Mouse (Mus musculus) small intestine, adult 10 weeks (tissue): Measurements from ENCODE around the gene Syt17. TPM values are rescaled to one million over a fixed set of nuclear protein-coding genes. Genes with fewer than 3 reads are reported as not detected.

Experiments
- polyA plus RNA-seq: library from polyadenylated mRNA; stranded (reverse); fragments of 350-450 nt; fragmentation: Illumina TruSeq; extraction: RNeasy Lipid Tissue Mini Kit (QIAGEN cat#74804); gene quantifications from one replicate; pipeline ENCODE4 v1.2.3, GENCODE M21; 2014; ENCODE audit warnings: low replicate concordance

Syt17 gene
- polyA plus RNA-seq = 0.37 TPM

DNA sequence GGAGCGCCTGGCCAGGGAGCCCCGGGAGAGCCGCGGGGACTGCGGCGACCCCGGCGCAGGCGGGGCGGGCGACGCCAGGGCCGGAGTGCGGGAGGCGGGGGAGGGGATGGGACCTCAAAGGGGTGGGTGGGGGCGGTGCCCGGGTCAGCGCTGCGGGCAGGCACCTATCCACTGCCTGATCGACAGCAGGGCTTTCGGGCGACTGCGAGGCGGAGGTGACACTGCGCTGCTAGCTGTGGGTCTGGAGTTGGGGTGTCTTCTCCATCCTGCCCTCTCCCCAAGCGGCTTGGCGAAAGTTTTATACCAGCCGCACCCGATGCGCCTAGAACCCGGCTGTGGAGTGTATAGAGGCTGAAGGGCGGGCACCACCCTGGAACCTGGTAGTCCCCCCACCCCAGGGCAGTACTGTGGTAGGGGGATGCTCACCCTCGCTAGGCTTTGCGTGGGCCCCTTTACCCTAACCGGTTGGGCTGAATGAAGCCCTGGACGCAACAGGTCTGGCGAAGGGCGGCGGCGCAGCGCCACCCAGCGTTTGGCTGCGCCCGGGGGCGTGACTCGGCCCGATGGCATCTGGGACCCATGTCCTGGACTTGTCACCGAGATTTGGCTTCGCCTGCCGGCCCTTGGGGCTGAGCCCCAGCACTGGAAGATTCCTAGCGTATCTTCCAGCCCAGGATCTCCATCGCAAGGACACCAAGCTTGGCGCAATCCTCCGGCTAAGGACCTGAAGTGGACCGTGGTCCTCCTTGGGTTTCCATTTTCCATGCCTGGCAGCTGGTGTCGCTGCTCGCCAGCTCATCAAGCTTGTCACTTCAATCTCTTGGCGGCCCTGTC is at the start of gene Syt17:
Gene Syt17, minus strand, starts transcription at position 89 of the 834 bp plus-strand sequence.

DNA sequence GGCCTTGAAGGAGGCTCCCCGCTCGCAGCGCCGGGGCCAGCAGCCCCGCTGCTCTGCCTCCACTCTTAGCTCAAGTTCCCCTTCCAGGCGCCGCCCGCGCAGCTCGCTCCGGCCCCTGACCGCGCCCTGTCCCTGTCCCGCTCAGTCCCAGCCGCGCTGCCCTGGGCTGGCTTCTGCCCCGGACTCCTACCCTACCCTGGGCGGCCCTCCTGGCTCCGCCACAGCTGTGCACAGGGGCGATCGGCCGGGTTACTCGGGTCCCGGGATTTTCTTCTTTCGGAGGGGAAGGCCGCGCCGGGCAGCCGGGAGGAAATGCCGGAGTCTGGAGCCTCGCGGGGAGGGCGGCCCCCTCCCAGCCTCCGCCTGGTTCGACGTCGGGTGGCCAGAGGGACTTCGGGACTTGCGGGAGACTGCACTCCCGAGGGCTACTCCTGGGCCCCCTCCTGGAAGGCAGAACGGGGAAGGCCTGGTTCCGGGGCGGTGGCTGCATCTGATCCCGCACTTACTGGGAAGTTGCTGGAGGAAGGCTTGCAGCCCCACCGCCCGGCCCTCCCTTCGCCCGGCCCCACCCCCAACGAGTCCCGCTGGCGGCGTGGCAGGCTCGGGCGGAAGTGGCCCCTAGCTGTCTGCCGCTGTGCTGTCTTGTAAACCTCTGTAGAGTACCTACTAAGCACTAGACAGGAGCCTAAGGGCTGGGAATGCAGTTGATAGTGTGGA is 43.6 kb upstream of the Syt17 start, which contains the start of gene Itpripl2:
Gene Itpripl2, minus strand, starts transcription at position 545 of the 717 bp plus-strand sequence.

Other genes starting within 250 kb of the Syt17 start
- 70.5 TPM for gene Smg1, start 204.6 kb downstream of the Syt17 start, polyA plus RNA-seq
- gene Itpripl2, start 43.8 kb upstream of the Syt17 start, polyA plus RNA-seq = 35.8 TPM
- 8.7 TPM for gene Coq7, start 85.1 kb upstream of the Syt17 start, polyA plus RNA-seq
- 10.0 TPM for gene Tmc7, start 136.5 kb upstream of the Syt17 start, polyA plus RNA-seq
- gene Tmc5, start 149.1 kb upstream of the Syt17 start, polyA plus RNA-seq = 83.4 TPM